Mouse (Mus musculus): Measurements from ENCODE around the gene Timp4. TPM values are rescaled to one million over a fixed set of nuclear protein-coding genes. Genes with fewer than 3 reads are reported as not detected.
A peak's percentile ranks its signal among the peaks of the same experiment; 100 is the strongest.

The Timp4 gene
- 1.2 and 1.9 TPM in 2 replicates for polyA plus RNA-seq (2016; fragmentation: Nextera tagmentation; extraction: Ambion mirVana)

- Histone ChIP-seq H3K4me2 (replicated peaks) (peak within 1 kb of the TSS; percentile 52), H3K4me3 (no peak within 1 kb of the TSS), H3K27me3 (replicated peaks) (no peaks in the 10 kb centered on the region), H3K36me3 (no peaks in the 10 kb centered on the region), H3K4me1 (peaks cover 11% of the 10 kb centered on the region), H3K9ac (0 out of 2 replicates have a peak within 1 kb of the TSS, but pooled peaks have one; percentile 13), H3K9me3 (no peaks in the 10 kb centered on the region), H3K27ac (0 out of 2 replicates have a peak within 1 kb of the TSS, but pooled peaks have one; percentile 6)
- 20% methylated on average over 7 of the region's 10 CpGs for WGBS
- peak; percentile 77 for ATAC-seq (ENCODE audit: low FRiP score, low read depth)
Observed at GRCm38 (mm10) chr6:115252099-115252873, at the start of gene Timp4. Gene Timp4, minus strand, starts transcription at chr6:115252205.

- Histone ChIP-seq H3K4me2 (replicated peaks) (no peak overlapping the region), H3K4me3 (no peak overlapping the region), H3K9ac (no peak overlapping the region), H3K36me3 (no peaks in the 10 kb centered on the region), H3K9me3 (no peaks in the 10 kb centered on the region), H3K4me1 (no peaks in the 10 kb centered on the region), H3K27me3 (replicated peaks) (no peaks in the 10 kb centered on the region), H3K27ac (no peak overlapping the region)
- WGBS, result 83% methylated on average over 2 of the region's 2 CpGs
- no peak for ATAC-seq (ENCODE audit: low FRiP score, low read depth)
Observed at GRCm38 (mm10) chr6:115293877-115294276, 41.9 kb upstream of the Timp4 start.

GRCm38 (mm10) chr6:115292621-115293020, 40.6 kb upstream of the Timp4 start:
- H3K9me3 ChIP-seq, result no peaks in the 10 kb centered on the region
- H3K4me1 ChIP-seq, result no peaks in the 10 kb centered on the region
- no peak for ATAC-seq (ENCODE audit: low FRiP score, low read depth)
- H3K4me3 ChIP-seq, result no peak overlapping the region
- no peak overlapping the region for H3K27ac ChIP-seq
- no peak overlapping the region for H3K9ac ChIP-seq
- WGBS, result 72% methylated on average over 6 of the region's 6 CpGs
- H3K4me2 ChIP-seq (replicated peaks), result no peak overlapping the region
- H3K36me3 ChIP-seq, result no peaks in the 10 kb centered on the region
- no peaks in the 10 kb centered on the region for H3K27me3 ChIP-seq (replicated peaks)

GRCm38 (mm10) chr6:115291823-115292222, 39.8 kb upstream of the Timp4 start:
- no peak overlapping the region for H3K27ac ChIP-seq
- H3K36me3 ChIP-seq, result no peaks in the 10 kb centered on the region
- no peak overlapping the region for H3K4me3 ChIP-seq
- H3K9ac ChIP-seq, result no peak overlapping the region
- H3K4me1 ChIP-seq, result no peaks in the 10 kb centered on the region
- ATAC-seq (ENCODE audit: low FRiP score, low read depth), result no peak
- H3K4me2 ChIP-seq (replicated peaks), result no peak overlapping the region
- H3K9me3 ChIP-seq, result no peaks in the 10 kb centered on the region
- 96% methylated on average over 6 of the region's 6 CpGs for WGBS
- no peaks in the 10 kb centered on the region for H3K27me3 ChIP-seq (replicated peaks)

- Histone ChIP-seq H3K4me3 (no peak overlapping the region), H3K36me3 (no peaks in the 10 kb centered on the region), H3K9ac (no peak overlapping the region), H3K4me2 (replicated peaks) (no peak overlapping the region), H3K9me3 (no peaks in the 10 kb centered on the region), H3K4me1 (no peaks in the 10 kb centered on the region), H3K27me3 (replicated peaks) (no peaks in the 10 kb centered on the region), H3K27ac (no peak overlapping the region)
- no peak for ATAC-seq (ENCODE audit: low FRiP score, low read depth)
- WGBS, result 83% methylated on average over 2 of the region's 2 CpGs
Observed at GRCm38 (mm10) chr6:115291068-115291467, 39.1 kb upstream of the Timp4 start.

- H3K4me3 ChIP-seq, result no peak overlapping the region
- ATAC-seq (ENCODE audit: low FRiP score, low read depth), result no peak
- H3K9me3 ChIP-seq, result no peaks in the 10 kb centered on the region
- no peak overlapping the region for H3K9ac ChIP-seq
- no peak overlapping the region for H3K27ac ChIP-seq
- H3K36me3 ChIP-seq, result no peaks in the 10 kb centered on the region
- 62% methylated on average over 5 of the region's 5 CpGs for WGBS
- no peaks in the 10 kb centered on the region for H3K27me3 ChIP-seq (replicated peaks)
- no peaks in the 10 kb centered on the region for H3K4me1 ChIP-seq
- no peak overlapping the region for H3K4me2 ChIP-seq (replicated peaks)
Observed at GRCm38 (mm10) chr6:115290561-115290960, 38.6 kb upstream of the Timp4 start.

- Histone ChIP-seq H3K4me1 (no peaks in the 10 kb centered on the region), H3K4me2 (replicated peaks) (no peak overlapping the region), H3K9me3 (no peaks in the 10 kb centered on the region), H3K27ac (no peak overlapping the region), H3K4me3 (no peak overlapping the region), H3K36me3 (no peaks in the 10 kb centered on the region), H3K27me3 (replicated peaks) (no peaks in the 10 kb centered on the region), H3K9ac (no peak overlapping the region)
- 85% methylated on average over 3 of the region's 3 CpGs for WGBS
- no peak for ATAC-seq (ENCODE audit: low FRiP score, low read depth)
Observed at GRCm38 (mm10) chr6:115288223-115288622, 36.2 kb upstream of the Timp4 start.

- no peak overlapping the region for H3K9ac ChIP-seq
- no peak for ATAC-seq (ENCODE audit: low FRiP score, low read depth)
- no peak overlapping the region for H3K27ac ChIP-seq
- H3K4me1 ChIP-seq, result no peaks in the 10 kb centered on the region
- WGBS, result 88% methylated on average over 6 of the region's 6 CpGs
- H3K4me2 ChIP-seq (replicated peaks), result no peak overlapping the region
- H3K4me3 ChIP-seq, result no peak overlapping the region
- H3K27me3 ChIP-seq (replicated peaks), result no peaks in the 10 kb centered on the region
- H3K36me3 ChIP-seq, result no peaks in the 10 kb centered on the region
- H3K9me3 ChIP-seq, result no peaks in the 10 kb centered on the region
Observed at GRCm38 (mm10) chr6:115286441-115286840, 34.4 kb upstream of the Timp4 start.

GRCm38 (mm10) chr6:115284153-115284552, 32.1 kb upstream of the Timp4 start:
- no peak overlapping the region for H3K27ac ChIP-seq
- H3K4me1 ChIP-seq, result no peaks in the 10 kb centered on the region
- H3K36me3 ChIP-seq, result no peaks in the 10 kb centered on the region
- H3K4me3 ChIP-seq, result no peak overlapping the region
- H3K4me2 ChIP-seq (replicated peaks), result no peak overlapping the region
- no peaks in the 10 kb centered on the region for H3K27me3 ChIP-seq (replicated peaks)
- 91% methylated on average over 2 of the region's 2 CpGs for WGBS
- no peak overlapping the region for H3K9ac ChIP-seq
- no peak for ATAC-seq (ENCODE audit: low FRiP score, low read depth)
- no peaks in the 10 kb centered on the region for H3K9me3 ChIP-seq

GRCm38 (mm10) chr6:115279639-115280038, 27.6 kb upstream of the Timp4 start:
- no peak overlapping the region for H3K4me2 ChIP-seq (replicated peaks)
- no peak overlapping the region for H3K9ac ChIP-seq
- no peaks in the 10 kb centered on the region for H3K27me3 ChIP-seq (replicated peaks)
- no peak for ATAC-seq (ENCODE audit: low FRiP score, low read depth)
- H3K36me3 ChIP-seq, result no peaks in the 10 kb centered on the region
- H3K4me1 ChIP-seq, result no peaks in the 10 kb centered on the region
- 75% methylated on average over 2 of the region's 2 CpGs for WGBS
- H3K4me3 ChIP-seq, result no peak overlapping the region
- no peak overlapping the region for H3K27ac ChIP-seq
- no peaks in the 10 kb centered on the region for H3K9me3 ChIP-seq

GRCm38 (mm10) chr6:115278086-115278485, 26.1 kb upstream of the Timp4 start:
- Histone ChIP-seq H3K9me3 (no peaks in the 10 kb centered on the region), H3K4me3 (no peak overlapping the region), H3K36me3 (no peaks in the 10 kb centered on the region), H3K27me3 (replicated peaks) (no peaks in the 10 kb centered on the region), H3K4me1 (no peaks in the 10 kb centered on the region), H3K27ac (no peak overlapping the region), H3K9ac (no peak overlapping the region), H3K4me2 (replicated peaks) (no peak overlapping the region)
- ATAC-seq (ENCODE audit: low FRiP score, low read depth), result no peak
- 80% methylated on average over 8 of the region's 8 CpGs for WGBS

- no peaks in the 10 kb centered on the region for H3K36me3 ChIP-seq
- H3K4me1 ChIP-seq, result peaks cover 5% of the 10 kb centered on the region; the same call in 1 of the 2 replicates
- no peak overlapping the region for H3K9ac ChIP-seq
- H3K4me2 ChIP-seq (replicated peaks), result no peak overlapping the region
- no peak overlapping the region for H3K27ac ChIP-seq
- no peak for ATAC-seq (ENCODE audit: low FRiP score, low read depth)
- no peaks in the 10 kb centered on the region for H3K27me3 ChIP-seq (replicated peaks)
- H3K9me3 ChIP-seq, result no peaks in the 10 kb centered on the region
- H3K4me3 ChIP-seq, result no peak overlapping the region
- 86% methylated on average over 10 of the region's 10 CpGs for WGBS
Observed at GRCm38 (mm10) chr6:115275116-115275815, 23.3 kb upstream of the Timp4 start.
